Comparison of ENCODE assay signal across 7 mouse cellular contexts in the genomic region with DNA sequence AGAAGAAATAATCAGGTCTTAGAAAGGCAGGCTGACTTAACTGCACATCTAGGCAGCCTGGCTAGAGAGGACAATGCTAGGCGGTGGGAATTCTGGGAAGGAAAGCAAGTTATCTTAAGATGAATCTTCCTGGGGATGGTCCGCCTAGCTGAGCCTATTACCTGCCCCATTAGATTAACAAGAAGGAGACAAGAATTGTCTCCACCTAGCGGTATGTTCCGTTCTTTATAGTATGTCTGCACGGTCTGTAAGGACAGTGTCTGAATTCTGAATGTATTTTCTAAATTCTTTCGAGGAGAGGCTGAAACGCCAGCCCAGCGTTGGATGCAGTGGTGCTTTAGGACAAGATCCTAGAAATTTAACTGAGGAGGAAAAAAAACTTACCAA. TPM values are rescaled to one million over a fixed set of nuclear protein-coding genes. Genes with fewer than 3 reads are reported as not detected.
DNase-seq lines count a peak whose midpoint lies in the region; ATAC-seq and TF ChIP-seq lines count a peak whose summit lies in the region.

No protein-coding gene starts in this region.

- ATAC-seq in erythroid progenitor cell, adult 5-6 weeks (replicated peaks; ENCODE audit: low FRiP score, poor library complexity, severe bottlenecking) = no peak

- H3K27ac ChIP-seq in layer of hippocampus, adult 2 months = no peak overlapping the region

- TF ChIP-seq CTCF in layer of hippocampus, adult 2 months (conservative IDR thresholded peaks at IDR 0.05) = peak; percentile 71

- H3K4me3 ChIP-seq in layer of hippocampus, adult 2 months = no peak overlapping the region

- DNase-seq in layer of hippocampus, adult 2 months (ENCODE audit: low spot score in 2 of 2) = peak in 1 of 2 experiments; percentile 24
- DNase-seq in layer of hippocampus, postnatal 14 days (ENCODE audit: low spot score in 2 of 2) = no peak
- DNase-seq in Muller cell, postnatal 12 days (ENCODE audit: inconsistent ontology term) = peak; percentile 9
- peak; percentile 34 for DNase-seq in embryo, embryonic 10.5 days (ENCODE audit: low spot score)
- DNase-seq in lung, postnatal 10 days = peak; percentile 15
- no peak for DNase-seq in yolk sac, embryonic 10.5 days (ENCODE audit: low spot score)

RNA-seq across cellular contexts. Expression of a gene that starts 5.7 kb away (rescaled TPM):
- total RNA-seq in layer of hippocampus, adult 2 months (2021) = 1 to 10 TPM; 3.1 to 3.9 TPM
- 1 to 10 TPM; 2.5 to 2.6 TPM for total RNA-seq in layer of hippocampus, postnatal 14 days (2021)
- total RNA-seq in erythroid progenitor cell, adult 5-6 weeks (2015; ENCODE audit: low replicate concordance) = under 0.01 TPM in 2 replicates
- total RNA-seq in erythroid progenitor cell, adult 5-6 weeks (2017; ENCODE audit: low replicate concordance) = 0.13 and 0.15 TPM in 2 replicates

RNA-seq across cellular contexts. Expression of a gene that starts 16.6 kb away (rescaled TPM):
- total RNA-seq in layer of hippocampus, adult 2 months (2021) = 10 to 100 TPM; 21.6 to 23.2 TPM
- 10 to 100 TPM; 27.3 to 30.7 TPM for total RNA-seq in layer of hippocampus, postnatal 14 days (2021)
- total RNA-seq in erythroid progenitor cell, adult 5-6 weeks (2015; ENCODE audit: low replicate concordance) = not detected in 2 replicates
- not detected in 2 replicates for total RNA-seq in erythroid progenitor cell, adult 5-6 weeks (2017; ENCODE audit: low replicate concordance)

Comparison
In these comparisons a context has a peak if more than half of its experiments do, and no peak if none do; other contexts are left out.
1. DNase-seq: peak in Muller cell, postnatal 12 days (single experiment), embryo, embryonic 10.5 days (single experiment) and lung, postnatal 10 days (single experiment); none in layer of hippocampus, postnatal 14 days (0 of 2) and yolk sac, embryonic 10.5 days (single experiment).
2. RNA of a gene that starts 16.6 kb away (total RNA-seq): 27.3 to 30.7 TPM in layer of hippocampus, postnatal 14 days and 21.6 to 23.2 TPM in layer of hippocampus, adult 2 months; not detected in erythroid progenitor cell, adult 5-6 weeks; every median in the first group is over 10 times any median in the second.